Mouse (Mus musculus): ENCODE data around the gene Camk2d. TPM values are rescaled to one million over a fixed set of nuclear protein-coding genes. Genes with fewer than 3 reads are reported as not detected.

Camk2d gene
- polyA plus RNA-seq, 1 experiment from 2014 or later: 16.5 TPM

GRCm38 (mm10) chr3:126685363-126685762 lies 89.3 kb downstream of the Camk2d start:
- Histone ChIP-seq H3K4me1 (ENCODE audit: control insufficient read depth, insufficient read depth, low read length) (no peaks in the 10 kb centered on the region), H3K36me3 (replicated peaks; ENCODE audit: control insufficient read depth, insufficient read depth, low read depth, low read length) (no peaks in the 10 kb centered on the region), H3K27ac (replicated peaks; ENCODE audit: low read depth, low read length) (no peak overlapping the region), H3K4me2 (ENCODE audit: low read depth, low read length) (no peak overlapping the region), H3K4me3 (ENCODE audit: low read depth, low read length) (no peak overlapping the region), H3K9ac (replicated peaks; ENCODE audit: low read length) (no peak overlapping the region), H3K9me3 (replicated peaks; ENCODE audit: control insufficient read depth, low read length) (no peaks in the 10 kb centered on the region), H3K27me3 (ENCODE audit: control insufficient read depth, insufficient read depth, low read length) (no peaks in the 10 kb centered on the region)
- WGBS: 71% methylated on average over 5 of the region's 6 CpGs
- no peak for ATAC-seq (replicated peaks; ENCODE audit: insufficient number of reproducible peaks, low FRiP score, low TSS enrichment, low read depth)
- DNase-seq (ENCODE audit: low spot score): no peak

GRCm38 (mm10) chr3:126687150-126687549 lies 91.0 kb downstream of the Camk2d start:
- Histone ChIP-seq H3K4me3 (ENCODE audit: low read depth, low read length) (no peak overlapping the region), H3K27ac (replicated peaks; ENCODE audit: low read depth, low read length) (no peak overlapping the region), H3K4me2 (ENCODE audit: low read depth, low read length) (no peak overlapping the region), H3K9ac (replicated peaks; ENCODE audit: low read length) (no peak overlapping the region), H3K36me3 (replicated peaks; ENCODE audit: control insufficient read depth, insufficient read depth, low read depth, low read length) (no peaks in the 10 kb centered on the region), H3K9me3 (replicated peaks; ENCODE audit: control insufficient read depth, low read length) (no peaks in the 10 kb centered on the region), H3K27me3 (ENCODE audit: control insufficient read depth, insufficient read depth, low read length) (no peaks in the 10 kb centered on the region), H3K4me1 (ENCODE audit: control insufficient read depth, insufficient read depth, low read length) (no peaks in the 10 kb centered on the region)
- 80% methylated on average over 4 of the region's 4 CpGs for WGBS
- no peak for DNase-seq (ENCODE audit: low spot score)
- ATAC-seq (replicated peaks; ENCODE audit: insufficient number of reproducible peaks, low FRiP score, low TSS enrichment, low read depth): no peak

GRCm38 (mm10) chr3:126688516-126688915 lies 92.4 kb downstream of the Camk2d start:
- Histone ChIP-seq H3K9me3 (replicated peaks; ENCODE audit: control insufficient read depth, low read length) (no peaks in the 10 kb centered on the region), H3K27ac (replicated peaks; ENCODE audit: low read depth, low read length) (no peak overlapping the region), H3K4me3 (ENCODE audit: low read depth, low read length) (no peak overlapping the region), H3K36me3 (replicated peaks; ENCODE audit: control insufficient read depth, insufficient read depth, low read depth, low read length) (no peaks in the 10 kb centered on the region), H3K9ac (replicated peaks; ENCODE audit: low read length) (no peak overlapping the region), H3K4me1 (ENCODE audit: control insufficient read depth, insufficient read depth, low read length) (0 out of 2 replicates have a peak, but pooled peaks cover 2% of the 10 kb centered on the region), H3K27me3 (ENCODE audit: control insufficient read depth, insufficient read depth, low read length) (no peaks in the 10 kb centered on the region), H3K4me2 (ENCODE audit: low read depth, low read length) (no peak overlapping the region)
- 74% methylated on average over 2 of the region's 2 CpGs for WGBS
- ATAC-seq (replicated peaks; ENCODE audit: insufficient number of reproducible peaks, low FRiP score, low TSS enrichment, low read depth) (no peak), DNase-seq (ENCODE audit: low spot score) (no peak)

- no peaks in the 10 kb centered on the region for H3K27me3 ChIP-seq (ENCODE audit: control insufficient read depth, insufficient read depth, low read length)
- no peaks in the 10 kb centered on the region for H3K9me3 ChIP-seq (replicated peaks; ENCODE audit: control insufficient read depth, low read length)
Measured at GRCm38 (mm10) chr3:126690627-126691505, 94.8 kb downstream of the Camk2d start.

GRCm38 (mm10) chr3:126691565-126691964 lies 95.5 kb downstream of the Camk2d start:
- H3K4me2 ChIP-seq (ENCODE audit: low read depth, low read length): no peak overlapping the region
- 0 out of 2 replicates have a peak, but pooled peaks cover 2% of the 10 kb centered on the region for H3K4me1 ChIP-seq (ENCODE audit: control insufficient read depth, insufficient read depth, low read length)
- no peak overlapping the region for H3K27ac ChIP-seq (replicated peaks; ENCODE audit: low read depth, low read length)
- no peak for ATAC-seq (replicated peaks; ENCODE audit: insufficient number of reproducible peaks, low FRiP score, low TSS enrichment, low read depth)
- DNase-seq (ENCODE audit: low spot score): no peak
- no peak overlapping the region for H3K9ac ChIP-seq (replicated peaks; ENCODE audit: low read length)
- H3K9me3 ChIP-seq (replicated peaks; ENCODE audit: control insufficient read depth, low read length): no peaks in the 10 kb centered on the region
- H3K4me3 ChIP-seq (ENCODE audit: low read depth, low read length): no peak overlapping the region
- H3K36me3 ChIP-seq (replicated peaks; ENCODE audit: control insufficient read depth, insufficient read depth, low read depth, low read length): no peaks in the 10 kb centered on the region
- no peaks in the 10 kb centered on the region for H3K27me3 ChIP-seq (ENCODE audit: control insufficient read depth, insufficient read depth, low read length)
- WGBS: 80% methylated on average over 2 of the region's 2 CpGs

More at GRCm38 (mm10) chr3:126690627-126691505, 94.8 kb downstream of the Camk2d start:
- H3K9ac ChIP-seq (replicated peaks; ENCODE audit: low read length): no peak overlapping the region
- 0 out of 2 replicates have a peak, but pooled peaks cover 2% of the 10 kb centered on the region for H3K4me1 ChIP-seq (ENCODE audit: control insufficient read depth, insufficient read depth, low read length)
- H3K4me3 ChIP-seq (ENCODE audit: low read depth, low read length): no peak overlapping the region
- H3K36me3 ChIP-seq (replicated peaks; ENCODE audit: control insufficient read depth, insufficient read depth, low read depth, low read length): no peaks in the 10 kb centered on the region
- ATAC-seq (replicated peaks; ENCODE audit: insufficient number of reproducible peaks, low FRiP score, low TSS enrichment, low read depth): no peak
- no peak for DNase-seq (ENCODE audit: low spot score)
- WGBS: 90% methylated on average over 13 of the region's 13 CpGs
- H3K4me2 ChIP-seq (ENCODE audit: low read depth, low read length): no peak overlapping the region
- H3K27ac ChIP-seq (replicated peaks; ENCODE audit: low read depth, low read length): no peak overlapping the region

DNA sequence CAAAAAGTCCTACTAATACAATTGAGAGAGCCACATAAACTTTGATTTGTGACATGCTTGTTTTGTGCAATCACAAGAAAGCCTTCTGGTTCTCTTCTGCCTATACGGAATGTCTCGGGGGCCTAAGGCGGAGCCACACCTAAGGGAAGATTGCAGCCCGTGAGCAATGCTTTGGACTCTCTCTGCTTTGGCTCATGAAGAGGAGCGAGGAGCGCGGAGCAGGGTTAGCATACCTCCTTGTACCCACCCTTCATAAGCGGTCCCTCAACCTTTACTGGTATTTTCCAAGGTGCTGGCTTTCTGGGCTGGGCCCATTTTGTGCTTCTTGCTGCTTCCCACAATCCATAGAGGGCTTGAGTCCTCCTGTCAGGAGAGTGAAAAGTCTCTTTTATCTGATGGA lies 96.7 kb downstream of the Camk2d start:
- WGBS: 63% methylated on average over 8 of the region's 8 CpGs
- no peaks in the 10 kb centered on the region for H3K27me3 ChIP-seq (ENCODE audit: control insufficient read depth, insufficient read depth, low read length)
- no peaks in the 10 kb centered on the region for H3K9me3 ChIP-seq (replicated peaks; ENCODE audit: control insufficient read depth, low read length)
- no peak overlapping the region for H3K4me2 ChIP-seq (ENCODE audit: low read depth, low read length)
- H3K27ac ChIP-seq (replicated peaks; ENCODE audit: low read depth, low read length): no peak overlapping the region
- H3K9ac ChIP-seq (replicated peaks; ENCODE audit: low read length): no peak overlapping the region
- no peak overlapping the region for H3K4me3 ChIP-seq (ENCODE audit: low read depth, low read length)
- 0 out of 2 replicates have a peak, but pooled peaks cover 2% of the 10 kb centered on the region for H3K4me1 ChIP-seq (ENCODE audit: control insufficient read depth, insufficient read depth, low read length)
- DNase-seq (ENCODE audit: low spot score) (no peak), ATAC-seq (replicated peaks; ENCODE audit: insufficient number of reproducible peaks, low FRiP score, low TSS enrichment, low read depth) (no peak)
- no peaks in the 10 kb centered on the region for H3K36me3 ChIP-seq (replicated peaks; ENCODE audit: control insufficient read depth, insufficient read depth, low read depth, low read length)

- 48% methylated on average over 7 of the region's 7 CpGs for WGBS
- Histone ChIP-seq H3K9ac (replicated peaks; ENCODE audit: low read length) (no peak overlapping the region), H3K9me3 (replicated peaks; ENCODE audit: control insufficient read depth, low read length) (no peaks in the 10 kb centered on the region), H3K27me3 (ENCODE audit: control insufficient read depth, insufficient read depth, low read length) (no peaks in the 10 kb centered on the region), H3K36me3 (replicated peaks; ENCODE audit: control insufficient read depth, insufficient read depth, low read depth, low read length) (no peaks in the 10 kb centered on the region), H3K4me3 (ENCODE audit: low read depth, low read length) (no peak overlapping the region), H3K4me2 (ENCODE audit: low read depth, low read length) (no peak overlapping the region), H3K4me1 (ENCODE audit: control insufficient read depth, insufficient read depth, low read length) (0 out of 2 replicates have a peak, but pooled peaks cover 2% of the 10 kb centered on the region), H3K27ac (replicated peaks; ENCODE audit: low read depth, low read length) (no peak overlapping the region)
- DNase-seq (ENCODE audit: low spot score) (peak; percentile 56), ATAC-seq (replicated peaks; ENCODE audit: insufficient number of reproducible peaks, low FRiP score, low TSS enrichment, low read depth) (no peak)
Measured at GRCm38 (mm10) chr3:126693302-126693701, 97.2 kb downstream of the Camk2d start.

All from embryonic facial prominence, embryonic 11.5 days (tissue).